Mouse (Mus musculus): ENCODE data around the gene Kbtbd3. TPM values are rescaled to one million over a fixed set of nuclear protein-coding genes. Genes with fewer than 3 reads are reported as not detected.
A peak's percentile ranks its signal among the peaks of the same experiment; 100 is the strongest.

Gene Kbtbd3
- total RNA-seq (2021), result 1 to 10 TPM; 8.8 to 9.7 TPM
- long read RNA-seq, transcript Kbtbd3-201 (3 exons, 2,231 nt), result major isoform, 9 of 10 reads
- long read RNA-seq, partial matches to known transcripts, result 0 of 10 reads
- long read RNA-seq, other reads (novel, unspliced or antisense), result 0 of 10 reads

DNA sequence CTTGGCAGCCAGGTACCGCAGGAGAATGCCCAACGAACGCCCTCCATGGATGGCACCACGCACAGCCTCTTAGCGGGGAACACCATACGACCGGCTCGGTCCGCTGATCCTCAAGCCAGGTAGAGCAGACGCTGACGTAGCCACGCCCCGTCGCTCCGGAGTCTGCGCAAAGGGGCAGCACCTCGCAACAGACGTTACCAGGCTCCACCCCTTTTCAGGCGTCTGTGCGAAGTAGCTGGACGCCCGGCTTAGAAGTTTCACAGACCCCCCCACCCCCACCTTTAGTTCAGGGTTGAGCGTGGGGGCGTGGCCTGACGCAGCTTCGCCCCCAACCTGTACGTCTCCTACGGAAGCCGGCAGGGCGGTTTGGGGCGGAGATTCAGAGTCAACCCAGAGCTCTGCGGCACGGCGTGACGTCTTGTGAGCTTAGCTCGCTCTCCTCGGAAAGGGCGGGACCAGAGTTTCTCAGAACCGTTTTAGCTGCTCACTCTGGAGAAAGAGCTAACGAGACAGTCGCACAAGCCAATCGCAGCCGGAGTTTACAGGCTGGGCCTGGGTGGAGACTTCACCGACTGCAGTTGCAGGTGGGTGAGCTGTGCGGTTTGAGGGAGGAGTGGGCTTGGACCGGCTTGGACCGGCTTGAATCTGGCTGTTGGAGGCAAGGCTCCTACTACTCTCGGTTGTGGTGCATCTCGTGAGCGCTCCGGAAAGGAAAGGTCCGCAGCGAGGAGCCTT lies at the start of gene Kbtbd3, which contains the start of gene Aasdhppt:
Gene Kbtbd3, plus strand, starts transcription at position 483 of the 735 bp plus-strand sequence.
Gene Aasdhppt, minus strand, starts transcription at position 121 of the 735 bp plus-strand sequence.
- peak; percentile 97 to 98 for DNase-seq (ENCODE audit: low spot score in 2 of 2)

DNA sequence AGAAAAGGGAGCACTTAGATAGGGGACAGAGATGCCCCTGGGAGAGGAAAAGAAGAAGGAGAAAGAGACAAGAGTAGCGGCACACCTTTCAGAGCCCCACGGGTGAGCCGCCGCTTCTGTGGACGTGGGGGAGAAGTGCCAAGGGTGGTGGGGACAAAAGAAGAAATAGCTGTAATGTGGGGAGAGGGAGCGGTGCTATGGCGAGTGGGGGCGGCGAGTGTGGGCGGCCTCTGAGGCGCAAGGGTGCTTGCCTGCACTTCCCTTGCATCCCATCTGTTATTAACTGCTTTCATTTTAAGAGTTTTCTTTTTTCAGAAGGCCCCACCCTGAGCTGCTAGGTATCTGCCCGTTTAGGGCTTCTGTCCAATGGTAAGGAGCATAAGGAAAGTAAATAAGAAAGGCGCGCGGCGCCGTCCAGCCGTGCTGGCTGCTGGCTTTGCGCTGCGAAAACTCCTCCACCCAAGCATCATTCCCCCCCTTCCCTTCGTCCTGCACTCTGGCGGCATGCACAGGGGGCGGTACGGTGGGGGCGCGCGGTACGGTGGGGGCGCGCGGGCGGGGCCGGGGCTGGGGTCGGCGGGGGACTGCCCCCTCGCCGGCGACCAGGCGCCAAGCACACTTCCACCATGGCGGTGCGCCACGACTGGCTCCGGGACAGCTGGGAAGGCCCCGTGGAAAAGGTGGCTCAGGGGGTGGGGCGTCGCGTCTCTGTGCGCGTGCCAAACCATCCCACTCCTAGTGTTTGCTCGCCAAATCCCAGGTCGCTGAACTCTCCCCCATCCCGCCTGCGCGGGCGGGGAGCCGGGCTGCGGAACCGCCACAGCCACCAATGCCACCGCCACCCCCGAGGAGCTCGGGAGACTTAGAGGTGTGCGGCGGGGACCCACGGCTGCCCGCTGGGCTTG lies 49.5 kb upstream of the Kbtbd3 start:
- DNase-seq (ENCODE audit: low spot score in 2 of 2), result peak; percentile 12 to 20

DNA sequence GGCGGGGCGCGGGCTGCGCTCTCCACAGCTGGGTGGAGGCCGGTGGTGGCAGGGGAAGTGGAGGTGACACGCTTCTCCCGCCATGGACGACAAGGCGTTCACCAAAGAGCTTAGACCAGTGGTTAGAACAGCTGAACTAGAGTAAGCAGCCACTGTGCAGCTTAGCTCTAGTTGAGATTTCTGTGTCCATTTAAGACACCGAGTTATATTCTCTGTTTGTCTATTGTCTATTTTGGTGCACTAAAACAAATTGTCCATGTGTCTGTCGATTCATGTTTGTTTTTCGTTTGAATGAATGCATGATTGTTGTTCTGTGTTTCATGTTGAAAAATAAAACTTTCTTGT lies 48.9 kb upstream of the Kbtbd3 start:
- DNase-seq (ENCODE audit: low spot score in 2 of 2), result no peak

DNA sequence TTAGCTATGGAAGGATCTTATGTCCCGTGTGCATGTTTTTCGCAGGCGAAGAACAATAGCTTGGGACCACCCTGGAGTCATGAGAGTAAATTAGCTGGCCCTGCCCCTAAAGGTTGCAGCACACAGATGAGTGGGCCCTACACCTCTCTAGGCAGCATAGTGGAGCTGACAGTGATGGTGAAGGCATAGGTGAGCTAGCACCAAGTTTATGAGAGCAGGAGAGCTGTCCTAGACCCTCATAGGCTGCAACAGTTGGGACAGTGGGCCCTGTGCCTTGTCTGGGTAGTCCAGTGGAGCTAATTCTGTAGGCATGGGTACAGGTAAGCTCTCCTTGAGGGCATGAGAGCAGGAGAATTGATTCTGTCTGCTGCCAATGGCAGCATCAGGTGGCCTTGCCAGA lies 42.8 kb upstream of the Kbtbd3 start:
- no peak for DNase-seq (ENCODE audit: low spot score in 2 of 2)

DNA sequence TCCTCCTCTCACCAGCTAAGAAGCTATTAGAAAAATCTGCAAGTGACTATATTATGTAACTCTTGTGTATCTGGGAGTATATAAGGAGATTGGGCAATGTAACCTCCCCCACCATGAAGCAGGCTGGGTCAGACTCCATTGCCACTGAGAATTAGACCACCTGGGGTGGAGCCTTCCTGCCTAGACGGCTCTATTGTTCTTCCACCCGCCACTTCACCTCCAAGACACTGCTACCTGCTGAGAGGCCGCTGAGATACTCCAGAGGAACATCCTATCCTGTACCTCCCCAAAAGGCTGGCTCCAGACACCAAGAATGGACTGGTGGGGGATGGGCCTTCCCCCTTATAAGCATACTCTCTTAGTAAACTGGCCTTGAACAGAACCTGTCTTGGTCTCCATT lies 25.8 kb upstream of the Kbtbd3 start:
- DNase-seq (ENCODE audit: low spot score in 2 of 2), result no peak

DNA sequence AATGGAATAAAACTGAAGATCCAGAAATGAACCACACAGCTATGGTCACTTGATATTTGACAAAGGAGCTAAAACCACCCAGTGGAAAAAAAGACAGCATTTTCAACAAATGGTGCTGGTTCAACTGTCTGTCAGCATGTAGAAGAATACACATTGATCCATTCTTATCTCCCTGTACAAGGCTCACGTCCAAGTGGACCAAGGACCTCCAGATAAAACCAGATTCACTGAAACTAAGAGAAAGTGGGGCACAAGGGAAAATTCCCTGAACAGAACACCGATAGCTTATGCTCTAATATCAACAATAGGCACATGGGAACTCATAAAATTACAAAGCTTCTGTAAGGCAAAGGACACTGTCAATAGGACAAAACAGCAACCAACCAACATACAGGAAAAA lies 9.2 kb upstream of the Kbtbd3 start:
- no peak for DNase-seq (ENCODE audit: low spot score in 2 of 2)

DNA sequence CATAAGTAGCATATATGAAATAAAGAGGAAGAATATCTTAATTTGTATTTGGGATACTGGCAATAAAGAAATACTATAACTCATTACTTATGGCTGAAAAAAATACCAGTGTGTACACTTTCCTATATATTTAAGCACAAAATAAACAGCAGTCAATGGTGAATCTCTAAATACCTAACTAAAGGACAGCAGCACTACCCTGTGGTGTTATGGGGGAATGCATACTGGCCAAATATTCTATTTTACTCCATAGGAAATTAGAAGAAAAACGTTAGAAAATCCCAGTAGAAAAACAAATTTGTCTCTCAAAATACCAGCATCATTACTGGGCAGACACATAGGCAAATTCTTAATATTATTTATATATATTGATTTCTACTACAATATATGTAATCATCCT lies 4.8 kb upstream of the Kbtbd3 start:
- DNase-seq (ENCODE audit: low spot score in 2 of 2), result no peak

DNA sequence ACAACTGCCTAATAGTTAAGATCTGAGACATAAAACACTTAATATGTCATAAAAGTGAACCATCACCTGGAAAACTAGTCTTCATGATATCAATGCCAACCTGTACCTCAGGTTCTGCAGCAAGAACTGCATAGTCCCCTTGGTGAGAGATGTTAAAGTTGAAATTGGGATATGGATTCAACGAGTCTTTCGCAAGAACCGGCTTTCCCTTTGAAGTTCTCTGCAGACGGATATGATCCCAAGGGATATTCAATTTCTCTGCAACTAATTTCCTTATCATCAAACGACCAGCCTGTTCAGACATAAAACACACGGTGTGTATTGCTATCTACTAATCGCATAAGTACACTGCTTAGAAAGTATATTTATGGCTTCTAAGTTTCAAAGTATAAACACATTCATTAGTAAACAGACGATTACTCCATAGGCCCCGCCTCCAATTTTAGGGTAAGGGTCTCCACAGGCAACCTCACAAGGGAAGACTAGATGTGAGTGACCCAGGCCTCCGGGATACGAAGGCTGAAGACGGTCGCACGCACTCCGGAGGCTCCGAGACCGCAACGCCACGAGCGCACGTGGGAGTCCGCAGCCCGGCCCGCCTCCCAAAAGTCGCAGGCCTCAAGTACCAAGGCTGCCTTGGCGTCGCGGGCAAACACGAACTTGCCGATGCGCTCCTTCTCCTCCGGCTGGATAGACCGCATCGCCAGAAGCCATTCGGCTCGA lies 844 bp upstream of the Kbtbd3 start:
- DNase-seq (ENCODE audit: low spot score in 2 of 2), result no peak

DNA sequence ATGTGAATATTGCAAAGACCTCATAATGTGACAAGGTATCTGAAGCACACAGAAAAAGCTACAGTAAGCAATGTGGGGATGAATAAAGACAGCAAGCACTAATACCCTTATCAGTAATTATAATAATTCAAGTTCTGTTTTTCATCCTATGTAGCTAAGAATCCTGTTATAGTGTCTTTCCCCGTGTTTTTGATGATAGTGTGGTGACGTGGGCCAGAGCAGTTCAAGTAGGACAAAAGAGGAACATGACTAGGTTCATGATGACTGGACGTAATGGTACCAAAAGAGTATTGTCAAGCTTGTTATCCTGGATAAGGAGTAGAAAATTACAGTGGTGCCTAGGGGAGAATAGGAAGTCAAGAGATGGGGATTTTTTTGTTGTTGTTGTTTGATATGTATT lies 1.1 kb downstream of the Kbtbd3 start:
- DNase-seq (ENCODE audit: low spot score in 2 of 2), result no peak

DNA sequence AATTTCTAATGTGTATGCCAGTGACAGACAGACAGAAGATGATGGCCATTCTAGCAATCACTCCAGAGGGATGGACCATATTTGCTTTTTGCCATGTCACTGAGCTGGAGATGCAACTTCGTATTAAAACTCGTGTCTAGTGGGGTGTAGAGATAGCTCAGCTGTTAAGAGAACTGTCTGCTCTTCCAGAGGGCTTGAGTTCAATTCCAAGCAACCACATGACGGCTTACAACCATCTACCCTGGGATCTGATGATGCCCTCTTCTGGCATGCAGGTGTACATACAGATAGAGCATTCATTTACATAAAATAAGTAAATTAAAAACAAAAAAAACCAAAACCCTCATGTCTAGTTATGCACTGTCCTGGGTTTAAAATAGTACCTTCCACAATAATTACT lies 1.5 kb downstream of the Kbtbd3 start:
- no peak for DNase-seq (ENCODE audit: low spot score in 2 of 2)

DNA sequence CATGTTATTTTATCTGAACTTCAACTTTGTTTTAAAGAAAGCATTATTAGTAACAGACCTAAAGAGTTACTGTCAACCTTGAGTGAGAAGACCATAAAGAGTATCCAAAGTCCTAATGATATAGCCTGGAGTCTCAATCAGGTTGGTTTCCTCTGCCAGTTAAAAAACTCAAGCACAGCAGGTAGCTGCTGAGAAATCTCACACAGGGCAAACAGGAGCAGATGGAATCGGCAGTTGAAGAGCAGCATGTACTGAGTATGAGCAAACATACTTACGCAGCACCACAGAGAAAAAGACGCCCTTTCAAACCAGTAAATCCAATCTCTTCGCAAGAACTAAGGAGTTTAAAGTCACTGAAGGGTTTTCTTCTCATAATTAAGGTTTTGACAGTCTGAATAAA lies 4.3 kb downstream of the Kbtbd3 start:
- DNase-seq (ENCODE audit: low spot score in 2 of 2), result no peak

DNA sequence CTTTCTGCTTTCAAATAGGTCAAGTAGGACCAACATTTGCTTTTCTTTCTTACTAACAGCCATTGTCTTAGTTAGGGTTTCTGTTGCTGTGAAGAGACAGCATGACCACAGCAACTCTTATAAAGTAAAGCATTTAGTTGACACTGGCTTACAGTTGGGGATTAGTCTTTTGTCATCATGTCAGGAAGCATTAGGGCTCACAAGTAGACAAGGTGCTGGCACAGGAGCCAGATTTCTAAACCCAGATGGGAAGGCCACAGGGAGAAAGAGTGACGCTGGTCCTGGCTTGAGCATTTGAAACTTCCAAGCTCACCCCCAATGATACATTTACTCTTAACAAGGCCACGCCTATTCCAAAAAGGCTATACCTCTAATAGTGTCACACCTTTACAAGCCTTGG lies 6.1 kb downstream of the Kbtbd3 start:
- DNase-seq (ENCODE audit: low spot score in 2 of 2), result no peak

DNA sequence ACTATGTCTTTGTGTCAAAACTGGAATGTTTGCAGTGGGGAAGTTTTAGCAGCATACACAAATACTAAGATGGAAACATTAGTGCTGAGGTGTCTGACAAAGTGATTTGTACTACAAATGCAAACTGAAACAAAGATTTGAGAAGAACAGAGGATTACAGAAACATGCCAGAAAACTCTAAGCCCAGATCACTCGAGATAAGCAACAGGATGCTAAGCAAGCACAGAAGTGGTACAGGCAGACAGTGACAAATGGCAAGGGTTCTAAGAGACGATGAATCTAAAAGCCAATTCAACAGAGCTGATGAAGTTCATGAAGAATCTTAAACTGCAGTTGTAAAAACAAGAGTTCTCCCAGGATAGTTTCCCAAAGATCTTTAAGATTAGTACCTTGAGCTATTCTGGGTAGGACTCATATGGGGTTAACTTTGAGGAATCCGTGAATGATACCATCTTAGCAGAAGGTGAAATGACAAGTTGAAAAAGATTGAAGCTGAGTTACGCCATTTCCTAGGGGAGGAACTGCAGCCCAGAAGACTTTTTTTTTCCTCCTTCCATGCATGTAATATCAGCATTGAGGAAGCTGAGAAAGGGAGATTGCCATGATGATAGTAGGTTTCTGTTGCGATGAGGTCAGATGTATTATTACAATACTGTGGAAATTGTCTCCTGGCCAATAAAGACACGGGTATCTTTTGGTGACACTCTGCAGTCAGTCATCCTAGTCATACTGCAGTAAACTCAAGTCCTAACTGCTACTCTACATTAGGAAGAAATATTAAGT lies 9.5 kb downstream of the Kbtbd3 start:
- DNase-seq (ENCODE audit: low spot score in 2 of 2), result no peak

DNA sequence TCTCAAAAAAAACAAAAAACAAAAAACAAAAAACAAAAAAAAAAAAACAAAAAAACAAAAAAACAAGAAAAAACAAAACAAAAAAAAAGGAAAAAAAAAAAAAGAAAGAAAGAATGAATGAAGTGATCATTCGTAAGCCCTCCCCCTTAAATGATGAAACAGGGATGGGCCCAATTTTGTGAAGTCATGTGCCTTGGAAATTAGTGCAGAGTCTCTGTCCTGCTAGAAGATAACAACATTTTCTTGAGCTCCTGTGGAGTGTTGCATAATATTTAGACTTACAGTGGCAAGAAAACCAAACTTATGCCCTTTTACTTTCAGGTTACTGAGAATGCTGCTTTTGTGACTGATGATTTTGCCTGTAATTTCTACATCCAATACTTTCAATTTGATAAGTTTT lies 43.5 kb downstream of the Kbtbd3 start:
- DNase-seq (ENCODE audit: low spot score in 2 of 2), result no peak

DNA sequence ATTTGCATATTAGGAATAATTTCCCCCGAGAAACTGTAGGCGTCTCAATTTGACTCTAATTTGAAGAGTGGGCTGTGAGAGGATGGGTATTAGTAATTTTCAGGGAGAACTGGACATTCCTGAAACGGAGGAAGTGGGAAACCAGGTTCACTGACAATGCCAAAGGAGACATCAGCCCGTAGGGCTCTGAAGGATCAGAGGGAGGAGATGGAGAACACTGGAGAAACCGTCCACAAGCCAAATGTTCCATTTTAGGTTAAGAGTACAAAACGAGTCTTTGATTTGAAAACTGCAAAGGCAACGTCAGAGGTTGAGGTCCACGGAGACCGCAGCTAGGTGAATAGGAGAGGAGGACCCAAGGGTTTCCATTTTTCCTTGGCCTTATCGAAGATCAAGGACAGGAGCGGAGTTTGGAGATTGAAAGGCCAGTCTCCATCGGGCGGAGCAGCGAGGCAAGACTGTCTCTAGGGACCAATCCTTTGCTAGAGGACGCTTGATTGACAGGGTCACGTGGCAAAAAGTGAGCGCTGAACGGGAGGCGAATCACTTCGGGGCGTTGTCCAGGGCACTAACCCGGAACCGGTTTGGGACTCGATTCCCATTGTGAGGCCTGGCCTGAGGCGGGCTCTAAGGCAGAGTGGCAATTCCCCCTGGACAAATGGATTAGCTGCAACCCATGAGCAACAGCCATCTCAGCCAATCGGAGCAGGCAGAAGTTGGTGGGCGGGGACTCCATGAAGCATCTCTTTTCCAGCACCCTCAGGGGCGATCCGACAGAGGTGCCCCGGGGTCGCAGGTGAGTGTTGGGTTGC lies 66.4 kb downstream of the Kbtbd3 start, which contains the start of gene Msantd4:
Gene Msantd4, plus strand, starts transcription at position 735 of the 812 bp plus-strand sequence.
- peak; percentile 95 to 96 for DNase-seq (ENCODE audit: low spot score in 2 of 2)

DNA sequence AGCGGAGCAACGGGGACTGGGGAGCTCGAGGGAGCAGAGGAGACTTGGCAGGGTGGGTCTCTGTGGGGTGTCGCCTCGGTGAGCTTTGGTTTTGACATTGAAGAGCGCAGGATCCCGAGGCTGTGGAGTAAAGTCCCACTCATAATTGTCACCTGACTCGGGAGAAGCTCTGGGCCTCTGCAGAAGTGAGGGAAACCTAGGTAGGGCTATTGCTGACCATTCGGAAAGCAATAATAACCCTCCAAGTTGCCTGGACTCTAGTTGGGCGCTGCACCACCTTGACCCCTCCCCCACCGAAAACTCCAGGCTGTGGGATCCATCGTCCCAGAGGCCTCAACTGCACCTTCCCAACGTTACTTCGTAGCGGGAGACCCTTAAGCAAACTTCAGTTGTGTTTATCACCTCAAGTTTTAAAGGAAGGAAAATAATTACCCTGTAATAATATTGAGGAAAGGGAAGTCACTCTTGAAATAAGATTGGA lies 67.0 kb downstream of the Kbtbd3 start:
- DNase-seq (ENCODE audit: low spot score in 2 of 2), result no peak

Measured in layer of hippocampus, postnatal 10 days (tissue).